Mouse (Mus musculus) gonadal fat pad, adult 2 months (tissue): Measurements from ENCODE around the gene Kcnmb2. TPM values are rescaled to one million over a fixed set of nuclear protein-coding genes. Genes with fewer than 3 reads are reported as not detected.

Source experiments
- DNase-seq: peaks from one replicate; pipeline ENCODE4 v3.0.0-alpha.2; 2012; ENCODE audit warnings: low read depth
- polyA plus RNA-seq: library from polyadenylated mRNA; depleted of rRNA; stranded (reverse); fragments of >200 nt; gene quantifications from 2 replicates; pipeline ENCODE4 v1.2.3, GENCODE M21; 2012

Kcnmb2 gene
- polyA plus RNA-seq, 1 experiment, result 0.08 TPM

GRCm38 (mm10) chr3:32012205-32012931, 110.1 kb downstream of the Kcnmb2 start:
- DNase-seq, result no peak

GRCm38 (mm10) chr3:32020981-32021380, 118.7 kb downstream of the Kcnmb2 start:
- DNase-seq, result no peak

GRCm38 (mm10) chr3:32029375-32030050, 127.2 kb downstream of the Kcnmb2 start:
- no peak for DNase-seq

- DNase-seq, result no peak
Measured at GRCm38 (mm10) chr3:32032381-32032780, 130.1 kb downstream of the Kcnmb2 start.

- DNase-seq, result no peak
Measured at GRCm38 (mm10) chr3:32043814-32044213, 141.5 kb downstream of the Kcnmb2 start.

- no peak for DNase-seq
Measured at GRCm38 (mm10) chr3:32048777-32049176, 146.5 kb downstream of the Kcnmb2 start.

GRCm38 (mm10) chr3:32052596-32052995, 150.3 kb downstream of the Kcnmb2 start:
- DNase-seq, result no peak

GRCm38 (mm10) chr3:32053610-32054241, 151.4 kb downstream of the Kcnmb2 start:
- DNase-seq, result no peak

GRCm38 (mm10) chr3:32059888-32060656, 157.8 kb downstream of the Kcnmb2 start:
- DNase-seq, result no peak

- DNase-seq, result no peak
Measured at GRCm38 (mm10) chr3:32062685-32063084, 160.4 kb downstream of the Kcnmb2 start.

GRCm38 (mm10) chr3:32063312-32063711, 161.0 kb downstream of the Kcnmb2 start:
- no peak for DNase-seq

- DNase-seq, result no peak
Measured at GRCm38 (mm10) chr3:32067004-32067935, 165.0 kb downstream of the Kcnmb2 start.

- no peak for DNase-seq
Measured at GRCm38 (mm10) chr3:32073881-32074280, 171.6 kb downstream of the Kcnmb2 start.

- no peak for DNase-seq
Measured at GRCm38 (mm10) chr3:32088762-32089161, 186.5 kb downstream of the Kcnmb2 start.

- no peak for DNase-seq
Measured at GRCm38 (mm10) chr3:32101391-32101790, 199.1 kb downstream of the Kcnmb2 start.

GRCm38 (mm10) chr3:32119851-32120250, 217.5 kb downstream of the Kcnmb2 start:
- DNase-seq, result no peak

- DNase-seq, result no peak
Measured at GRCm38 (mm10) chr3:32121731-32122130, 219.4 kb downstream of the Kcnmb2 start.

- DNase-seq, result no peak
Measured at GRCm38 (mm10) chr3:32125431-32125830, 223.1 kb downstream of the Kcnmb2 start.

- no peak for DNase-seq
Measured at GRCm38 (mm10) chr3:32128391-32128790, 226.1 kb downstream of the Kcnmb2 start.

- no peak for DNase-seq
Measured at GRCm38 (mm10) chr3:32130696-32131095, 228.4 kb downstream of the Kcnmb2 start.
